Mouse (Mus musculus): ENCODE results near the gene Cpxm1.

GRCm38 (mm10) chr2:130400046-130400445 is 2.7 kb upstream of the Cpxm1 start:
- no peak for TF ChIP-seq EP300 (IDR thresholded peaks at IDR 0.05; ENCODE audit: low read depth)
- no peak for TF ChIP-seq CTCF (IDR thresholded peaks at IDR 0.05; ENCODE audit: low read depth)
